Mouse (Mus musculus) bone marrow macrophage, adult 2 months (primary cell): ENCODE results near the gene Nufip1. TPM values are rescaled to one million over a fixed set of nuclear protein-coding genes. Genes with fewer than 3 reads are reported as not detected.

ENCODE experiments used
- H3K27ac ChIP-seq: 2 replicates; pipeline ENCODE4 v1.5.1; 2012; ENCODE audit warnings: low read depth, low read length; ENCODE audit not compliant: insufficient read depth
- H3K4me1 ChIP-seq: 2 replicates; pipeline ENCODE4 v1.6.1; 2012; ENCODE audit warnings: low read length; ENCODE audit not compliant: control insufficient read depth, insufficient read depth
- H3K4me3 ChIP-seq: 2 replicates; pipeline ENCODE4 v1.5.1; 2012; ENCODE audit warnings: mild to moderate bottlenecking, low read length, moderate library complexity; ENCODE audit not compliant: insufficient read depth
- CTCF ChIP-seq: IDR thresholded peaks from 2 replicates; pipeline ENCODE4 v1.5.1; 2012; ENCODE audit warnings: low read depth, mild to moderate bottlenecking, low read length, moderate library complexity
- POLR2A ChIP-seq: IDR thresholded peaks from 2 replicates; pipeline ENCODE4 v1.6.1; 2012; ENCODE audit warnings: mild to moderate bottlenecking, low read depth, low read length, borderline replicate concordance
- polyA plus RNA-seq: library from polyadenylated mRNA; stranded (reverse); fragments of >200 nt; gene quantifications from 2 replicates; pipeline ENCODE4 v1.2.4, GENCODE M21; 2012; ENCODE audit not compliant: missing spikeins, insufficient read depth, insufficient read length

Gene Nufip1
- polyA plus RNA-seq, 1 experiment: 7.4 TPM

- TF ChIP-seq POLR2A: no peak
- peaks cover 20% of the 10 kb centered on the region for H3K4me1 ChIP-seq
- no peak overlapping the region for H3K27ac ChIP-seq
- no peak overlapping the region for H3K4me3 ChIP-seq
Observed at GRCm38 (mm10) chr14:76174328-76174727, 63.6 kb downstream of the Nufip1 start.

GRCm38 (mm10) chr14:76175808-76176207 lies 65.1 kb downstream of the Nufip1 start:
- peaks cover 27% of the 10 kb centered on the region for H3K4me1 ChIP-seq
- H3K27ac ChIP-seq: no peak overlapping the region
- H3K4me3 ChIP-seq: no peak overlapping the region
- no peak for TF ChIP-seq POLR2A
- TF ChIP-seq CTCF: no peak

GRCm38 (mm10) chr14:76177230-76177629 lies 66.5 kb downstream of the Nufip1 start:
- H3K4me1 ChIP-seq: peaks cover 22% of the 10 kb centered on the region
- H3K4me3 ChIP-seq: no peak overlapping the region
- TF ChIP-seq POLR2A: no peak
- no peak for TF ChIP-seq CTCF
- H3K27ac ChIP-seq: no peak overlapping the region

- no peak overlapping the region for H3K4me3 ChIP-seq
- no peak overlapping the region for H3K27ac ChIP-seq
- TF ChIP-seq CTCF (peak; percentile 42; the same call in 1 of the 2 replicates), POLR2A (no peak)
- peaks cover 22% of the 10 kb centered on the region for H3K4me1 ChIP-seq
Observed at GRCm38 (mm10) chr14:76178447-76178846, 67.8 kb downstream of the Nufip1 start.

GRCm38 (mm10) chr14:76179343-76179742 lies 68.7 kb downstream of the Nufip1 start:
- peak overlapping the region; percentile 56 for H3K27ac ChIP-seq
- no peak overlapping the region for H3K4me3 ChIP-seq
- H3K4me1 ChIP-seq: peaks cover 17% of the 10 kb centered on the region
- TF ChIP-seq CTCF: no peak
- TF ChIP-seq POLR2A: no peak

GRCm38 (mm10) chr14:76185358-76185757 lies 74.7 kb downstream of the Nufip1 start:
- no peak for TF ChIP-seq POLR2A
- no peak for TF ChIP-seq CTCF
- no peaks in the 10 kb centered on the region for H3K4me1 ChIP-seq
- no peak overlapping the region for H3K27ac ChIP-seq
- H3K4me3 ChIP-seq: no peak overlapping the region

GRCm38 (mm10) chr14:76186299-76186698 lies 75.6 kb downstream of the Nufip1 start:
- Histone ChIP-seq H3K27ac (no peak overlapping the region), H3K4me3 (no peak overlapping the region), H3K4me1 (no peaks in the 10 kb centered on the region)
- TF ChIP-seq CTCF (no peak), POLR2A (no peak)

Other genes with a start within 250 kb of the Nufip1 start
- not detected in 2 replicates for gene Kctd4, start 155.9 kb upstream of the Nufip1 start, polyA plus RNA-seq
- gene Gtf2f2, start 100.0 kb upstream of the Nufip1 start, polyA plus RNA-seq: 15.7 and 18.7 TPM in 2 replicates
- 19.1 and 22.2 TPM in 2 replicates for gene Gpalpp1, start 131 bp upstream of the Nufip1 start, polyA plus RNA-seq